Mouse (Mus musculus): ENCODE data around the gene Tgfa. TPM values are rescaled to one million over a fixed set of nuclear protein-coding genes. Genes with fewer than 3 reads are reported as not detected.

Tgfa gene
- polyA plus RNA-seq, 1 experiment = 0.20 TPM

DNA sequence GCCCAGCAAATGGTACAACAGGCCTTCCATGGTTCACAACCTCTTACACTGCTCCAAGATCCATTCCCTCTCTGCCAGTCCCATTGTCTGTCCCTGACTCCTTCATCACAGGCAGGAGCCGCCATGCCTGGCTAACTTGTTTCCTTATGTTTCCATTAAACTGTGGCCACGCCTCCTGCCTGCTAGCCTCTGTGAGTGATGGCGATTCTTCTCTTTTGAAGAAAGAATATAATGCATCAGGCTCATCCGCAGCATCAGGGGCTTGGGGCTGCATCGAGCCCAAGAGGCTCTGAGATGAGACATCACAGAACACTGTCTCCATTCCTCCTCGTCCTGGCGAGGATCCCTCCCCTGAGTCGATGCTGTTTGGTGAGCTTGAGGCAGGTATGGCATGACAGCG, 13.0 kb upstream of the Tgfa start:
- Histone ChIP-seq H3K4me2 (ENCODE audit: low read depth) (no peak overlapping the region), H3K79me2 (ENCODE audit: control insufficient read depth, insufficient read depth) (no peaks in the 10 kb centered on the region), H3K27me3 (ENCODE audit: control insufficient read depth, insufficient read depth, insufficient read length) (no peaks in the 10 kb centered on the region), H3K4me3 (no peak overlapping the region), H3ac (ENCODE audit: control insufficient read depth, insufficient read length) (no peak overlapping the region), H3K36me3 (ENCODE audit: control insufficient read depth, insufficient read depth) (no peaks in the 10 kb centered on the region)
- no peak for TF ChIP-seq MYOG (IDR thresholded peaks at IDR 0.05; ENCODE audit: control insufficient read depth in 1 of 3, insufficient read depth in 1 of 3, insufficient read length in 2 of 3, low read depth in 2 of 3)
- no peak for TF ChIP-seq SRF (IDR thresholded peaks at IDR 0.05; ENCODE audit: control insufficient read depth, insufficient read length, low read depth)
- TF ChIP-seq E2F4 (IDR thresholded peaks at IDR 0.05; ENCODE audit: insufficient read depth) = no peak
- no peak for TF ChIP-seq USF1 (IDR thresholded peaks at IDR 0.05; ENCODE audit: low read depth)
- TF ChIP-seq TCF3 (IDR thresholded peaks at IDR 0.05; ENCODE audit: insufficient read length, low read depth) = no peak
- TF ChIP-seq MYOD1 (IDR thresholded peaks at IDR 0.05; ENCODE audit: control insufficient read depth in 1 of 3, insufficient read length in 2 of 3, low read depth in 2 of 3) = no peak
- no peak for TF ChIP-seq POLR2AphosphoS2 (IDR thresholded peaks at IDR 0.05; ENCODE audit: insufficient read length, low read depth)
- no peak for TF ChIP-seq MAX (IDR thresholded peaks at IDR 0.05; ENCODE audit: low read depth)
- TF ChIP-seq POLR2A (IDR thresholded peaks at IDR 0.05; ENCODE audit: insufficient read length, low read depth) = no peak
- TF ChIP-seq TCF12 (IDR thresholded peaks at IDR 0.05; ENCODE audit: insufficient read depth, poor library complexity, severe bottlenecking) = no peak
- TF ChIP-seq REST (IDR thresholded peaks at IDR 0.05; ENCODE audit: insufficient read depth, insufficient read length) = no peak
- no peak for TF ChIP-seq CEBPB (IDR thresholded peaks at IDR 0.05; ENCODE audit: insufficient read depth, poor library complexity, severe bottlenecking)

DNA sequence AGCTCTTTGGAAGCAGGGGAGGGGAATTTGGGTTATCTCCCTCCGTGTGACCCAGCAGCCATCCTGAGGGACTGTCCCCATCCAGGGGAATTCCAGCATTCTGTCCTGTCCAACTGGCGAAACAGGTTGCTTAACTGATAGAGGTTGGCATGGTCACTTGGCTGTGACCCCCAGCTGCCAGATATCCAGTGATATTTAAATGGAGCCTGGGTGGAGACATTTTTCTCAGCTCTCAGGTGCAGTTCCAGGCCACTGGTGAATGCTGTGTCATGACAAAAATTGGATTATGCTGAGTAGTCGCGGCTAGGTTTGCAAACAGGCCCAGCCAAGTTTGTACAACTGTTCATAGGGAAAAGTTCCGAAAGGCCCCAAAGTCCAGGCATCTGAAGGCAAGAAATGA, 12.4 kb upstream of the Tgfa start:
- Histone ChIP-seq H3ac (ENCODE audit: control insufficient read depth, insufficient read length) (no peak overlapping the region), H3K36me3 (ENCODE audit: control insufficient read depth, insufficient read depth) (no peaks in the 10 kb centered on the region), H3K27me3 (ENCODE audit: control insufficient read depth, insufficient read depth, insufficient read length) (no peaks in the 10 kb centered on the region), H3K4me2 (ENCODE audit: low read depth) (no peak overlapping the region), H3K79me2 (ENCODE audit: control insufficient read depth, insufficient read depth) (no peaks in the 10 kb centered on the region), H3K4me3 (no peak overlapping the region)
- TF ChIP-seq TCF12 (IDR thresholded peaks at IDR 0.05; ENCODE audit: insufficient read depth, poor library complexity, severe bottlenecking) (no peak), POLR2A (IDR thresholded peaks at IDR 0.05; ENCODE audit: insufficient read length, low read depth) (no peak), MAX (IDR thresholded peaks at IDR 0.05; ENCODE audit: low read depth) (no peak), MYOD1 (IDR thresholded peaks at IDR 0.05; ENCODE audit: control insufficient read depth in 1 of 3, insufficient read length in 2 of 3, low read depth in 2 of 3) (no peak), MYOG (IDR thresholded peaks at IDR 0.05; ENCODE audit: control insufficient read depth in 1 of 3, insufficient read depth in 1 of 3, insufficient read length in 2 of 3, low read depth in 2 of 3) (no peak), USF1 (IDR thresholded peaks at IDR 0.05; ENCODE audit: low read depth) (no peak), REST (IDR thresholded peaks at IDR 0.05; ENCODE audit: insufficient read depth, insufficient read length) (no peak), SRF (IDR thresholded peaks at IDR 0.05; ENCODE audit: control insufficient read depth, insufficient read length, low read depth) (no peak), TCF3 (IDR thresholded peaks at IDR 0.05; ENCODE audit: insufficient read length, low read depth) (no peak), CEBPB (IDR thresholded peaks at IDR 0.05; ENCODE audit: insufficient read depth, poor library complexity, severe bottlenecking) (no peak), POLR2AphosphoS2 (IDR thresholded peaks at IDR 0.05; ENCODE audit: insufficient read length, low read depth) (no peak), E2F4 (IDR thresholded peaks at IDR 0.05; ENCODE audit: insufficient read depth) (no peak)

DNA sequence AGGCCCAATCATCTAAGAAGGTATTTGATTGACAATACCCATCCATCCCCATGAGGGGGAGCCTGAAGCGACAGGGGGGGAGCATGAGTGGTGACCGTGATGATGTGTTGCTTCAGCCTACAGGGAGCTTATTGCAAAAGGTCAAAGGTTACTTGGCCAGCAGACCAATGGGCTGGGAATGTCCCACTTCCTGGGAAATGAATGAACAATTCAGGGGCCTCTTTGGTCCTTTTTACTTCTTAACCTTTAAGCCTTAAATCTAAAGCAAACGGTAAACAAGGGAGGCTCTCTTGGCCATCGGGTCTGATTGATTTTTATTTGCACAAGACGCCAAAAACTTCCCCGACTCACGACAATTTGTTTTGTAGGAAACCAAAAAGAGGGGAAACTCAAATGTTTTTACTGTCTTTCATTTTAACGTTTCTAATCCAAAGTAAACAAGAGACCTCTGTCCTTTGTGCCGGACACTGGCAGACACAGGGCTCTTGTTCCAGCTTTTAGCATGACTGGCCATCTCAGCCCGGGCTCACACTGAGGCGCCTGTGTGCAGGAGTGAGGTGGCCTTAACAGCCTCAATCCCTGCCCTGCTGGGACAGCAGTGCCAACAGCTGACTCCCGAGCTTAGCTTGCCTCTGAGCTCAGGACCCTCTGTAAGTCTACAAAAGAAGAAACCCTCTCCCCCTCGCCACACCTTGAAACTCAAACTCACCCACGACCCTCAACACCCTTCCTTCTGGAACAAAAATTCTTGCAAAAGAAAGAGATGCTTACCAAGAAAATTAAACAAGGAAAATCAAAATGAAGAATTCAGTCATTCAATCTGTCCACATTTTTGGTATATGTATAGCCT, 8.7 kb upstream of the Tgfa start:
- no peaks in the 10 kb centered on the region for H3K79me2 ChIP-seq (ENCODE audit: control insufficient read depth, insufficient read depth)
- no peak overlapping the region for H3K4me2 ChIP-seq (ENCODE audit: low read depth)
- TF ChIP-seq CEBPB (IDR thresholded peaks at IDR 0.05; ENCODE audit: insufficient read depth, poor library complexity, severe bottlenecking) (no peak), MAX (IDR thresholded peaks at IDR 0.05; ENCODE audit: low read depth) (no peak), MYOD1 (IDR thresholded peaks at IDR 0.05; ENCODE audit: control insufficient read depth in 1 of 3, insufficient read length in 2 of 3, low read depth in 2 of 3) (no peak), MYOG (IDR thresholded peaks at IDR 0.05; ENCODE audit: control insufficient read depth in 1 of 3, insufficient read depth in 1 of 3, insufficient read length in 2 of 3, low read depth in 2 of 3) (no peak), SRF (IDR thresholded peaks at IDR 0.05; ENCODE audit: control insufficient read depth, insufficient read length, low read depth) (no peak), TCF3 (IDR thresholded peaks at IDR 0.05; ENCODE audit: insufficient read length, low read depth) (no peak), USF1 (IDR thresholded peaks at IDR 0.05; ENCODE audit: low read depth) (no peak), POLR2A (IDR thresholded peaks at IDR 0.05; ENCODE audit: insufficient read length, low read depth) (no peak), REST (IDR thresholded peaks at IDR 0.05; ENCODE audit: insufficient read depth, insufficient read length) (no peak), E2F4 (IDR thresholded peaks at IDR 0.05; ENCODE audit: insufficient read depth) (no peak), POLR2AphosphoS2 (IDR thresholded peaks at IDR 0.05; ENCODE audit: insufficient read length, low read depth) (no peak), TCF12 (IDR thresholded peaks at IDR 0.05; ENCODE audit: insufficient read depth, poor library complexity, severe bottlenecking) (no peak)
- peaks cover 5% of the 10 kb centered on the region for H3K27me3 ChIP-seq (ENCODE audit: control insufficient read depth, insufficient read depth, insufficient read length)
- H3ac ChIP-seq (ENCODE audit: control insufficient read depth, insufficient read length) = no peak overlapping the region
- no peaks in the 10 kb centered on the region for H3K36me3 ChIP-seq (ENCODE audit: control insufficient read depth, insufficient read depth)
- H3K4me3 ChIP-seq = no peak overlapping the region

DNA sequence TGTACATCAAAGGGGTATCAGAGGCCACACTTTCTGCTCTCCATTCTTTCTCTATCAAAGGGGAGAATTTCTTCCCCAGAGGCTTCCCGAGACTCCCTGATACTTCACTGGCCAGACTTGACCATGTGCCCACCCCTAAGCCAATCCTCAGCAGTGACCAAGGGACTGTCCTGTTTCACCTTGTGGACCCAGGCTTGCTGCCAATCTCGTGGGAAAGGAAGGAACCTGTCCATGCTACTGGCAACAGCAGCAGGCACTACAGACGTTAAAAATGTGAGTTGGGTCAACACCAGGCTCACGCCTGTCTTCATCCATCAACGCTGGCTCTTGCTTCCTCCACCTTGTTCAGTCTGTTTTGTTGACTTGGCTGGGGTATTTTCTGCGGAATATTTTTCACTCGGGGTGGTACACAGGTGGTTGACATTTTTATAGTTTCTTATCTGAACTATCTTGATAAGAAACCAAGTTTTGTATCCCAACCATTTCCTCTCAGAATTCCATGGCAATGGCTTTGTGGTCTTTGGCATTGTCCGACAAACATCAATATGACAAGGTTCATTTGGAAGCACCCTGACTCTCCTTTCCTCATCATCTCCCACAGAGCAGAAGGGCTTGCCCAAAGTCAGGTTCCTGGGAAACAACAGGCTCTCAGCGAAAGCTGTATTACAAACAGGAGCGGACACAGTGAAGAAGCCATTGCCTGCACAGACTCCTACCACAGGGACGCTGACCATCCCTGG, 6.1 kb upstream of the Tgfa start:
- no peak overlapping the region for H3K4me3 ChIP-seq
- no peaks in the 10 kb centered on the region for H3K36me3 ChIP-seq (ENCODE audit: control insufficient read depth, insufficient read depth)
- H3K27me3 ChIP-seq (ENCODE audit: control insufficient read depth, insufficient read depth, insufficient read length) = peaks cover 5% of the 10 kb centered on the region
- no peak overlapping the region for H3K4me2 ChIP-seq (ENCODE audit: low read depth)
- no peak overlapping the region for H3ac ChIP-seq (ENCODE audit: control insufficient read depth, insufficient read length)
- no peaks in the 10 kb centered on the region for H3K79me2 ChIP-seq (ENCODE audit: control insufficient read depth, insufficient read depth)
- no peak for TF ChIP-seq MYOG (IDR thresholded peaks at IDR 0.05; ENCODE audit: control insufficient read depth in 1 of 3, insufficient read depth in 1 of 3, insufficient read length in 2 of 3, low read depth in 2 of 3)
- no peak for TF ChIP-seq USF1 (IDR thresholded peaks at IDR 0.05; ENCODE audit: low read depth)
- no peak for TF ChIP-seq MYOD1 (IDR thresholded peaks at IDR 0.05; ENCODE audit: control insufficient read depth in 1 of 3, insufficient read length in 2 of 3, low read depth in 2 of 3)
- no peak for TF ChIP-seq SRF (IDR thresholded peaks at IDR 0.05; ENCODE audit: control insufficient read depth, insufficient read length, low read depth)
- TF ChIP-seq TCF12 (IDR thresholded peaks at IDR 0.05; ENCODE audit: insufficient read depth, poor library complexity, severe bottlenecking) = no peak
- TF ChIP-seq POLR2AphosphoS2 (IDR thresholded peaks at IDR 0.05; ENCODE audit: insufficient read length, low read depth) = no peak
- no peak for TF ChIP-seq REST (IDR thresholded peaks at IDR 0.05; ENCODE audit: insufficient read depth, insufficient read length)
- no peak for TF ChIP-seq TCF3 (IDR thresholded peaks at IDR 0.05; ENCODE audit: insufficient read length, low read depth)
- TF ChIP-seq POLR2A (IDR thresholded peaks at IDR 0.05; ENCODE audit: insufficient read length, low read depth) = no peak
- TF ChIP-seq E2F4 (IDR thresholded peaks at IDR 0.05; ENCODE audit: insufficient read depth) = no peak
- no peak for TF ChIP-seq MAX (IDR thresholded peaks at IDR 0.05; ENCODE audit: low read depth)
- no peak for TF ChIP-seq CEBPB (IDR thresholded peaks at IDR 0.05; ENCODE audit: insufficient read depth, poor library complexity, severe bottlenecking)
